Mouse (Mus musculus) myocyte (in vitro differentiated cells): Measurements from ENCODE around the gene Pds5a. TPM values are rescaled to one million over a fixed set of nuclear protein-coding genes. Genes with fewer than 3 reads are reported as not detected.
"Not testable (repeated sequence)": the region's sequence is repeated elsewhere in the genome, so short reads cannot be mapped to it uniquely, and the experiment has no call there.

Experiments
- H3K27me3 ChIP-seq: one replicate; pipeline ENCODE4 v1.6.1; 2011; ENCODE audit not compliant: control insufficient read depth, insufficient read depth, insufficient read length
- H3K36me3 ChIP-seq: one replicate; pipeline ENCODE4 v1.6.1; 2011; ENCODE audit not compliant: control insufficient read depth, insufficient read depth
- H3K4me2 ChIP-seq: one replicate; pipeline ENCODE4 v1.6.1; 2011; ENCODE audit warnings: low read depth, control low read depth
- H3K4me3 ChIP-seq: one replicate; pipeline ENCODE4 v1.5.1; 2011; ENCODE audit warnings: mild to moderate bottlenecking, control low read depth, moderate library complexity
- H3K79me2 ChIP-seq: one replicate; pipeline ENCODE4 v1.6.1; 2011; ENCODE audit not compliant: control insufficient read depth, insufficient read depth
- H3ac ChIP-seq: one replicate; pipeline ENCODE4 v1.6.1; 2011; ENCODE audit not compliant: control insufficient read depth, insufficient read length
- CEBPB ChIP-seq: IDR thresholded peaks from 2 replicates; pipeline ENCODE4 v1.6.1; 2011; ENCODE audit warnings: mild to moderate bottlenecking, moderate library complexity; ENCODE audit not compliant: poor library complexity, insufficient read depth, severe bottlenecking
- E2F4 ChIP-seq: IDR thresholded peaks from one replicate; pipeline ENCODE4 v1.6.1; 2011; ENCODE audit warnings: mild to moderate bottlenecking, control low read depth, moderate library complexity; ENCODE audit not compliant: insufficient read depth
- MAX ChIP-seq: IDR thresholded peaks from one replicate; pipeline ENCODE4 v1.6.1; 2011; ENCODE audit warnings: low read depth, mild to moderate bottlenecking, control low read depth
- MYOD1 ChIP-seq, 3 experiments: IDR thresholded peaks; one replicate each; pipeline ENCODE4 v1.6.1; 2011; ENCODE audit warnings: control low read depth in 2 of 3, low read depth in 2 of 3, mild to moderate bottlenecking in 2 of 3, moderate library complexity in 1 of 3; ENCODE audit not compliant: insufficient read length in 2 of 3, control insufficient read depth in 1 of 3
- MYOG ChIP-seq, 3 experiments: IDR thresholded peaks; one replicate each; pipeline ENCODE4 v1.6.1; 2011; ENCODE audit warnings: control low read depth in 2 of 3, low read depth in 2 of 3, mild to moderate bottlenecking in 2 of 3; ENCODE audit not compliant: insufficient read length in 2 of 3, control insufficient read depth in 1 of 3, insufficient read depth in 1 of 3
- POLR2A ChIP-seq: IDR thresholded peaks from one replicate; pipeline ENCODE4 v1.6.1; 2011; ENCODE audit warnings: low read depth, mild to moderate bottlenecking, control low read depth, moderate library complexity; ENCODE audit not compliant: insufficient read length
- POLR2AphosphoS2 ChIP-seq: IDR thresholded peaks from one replicate; pipeline ENCODE4 v1.6.1; 2011; ENCODE audit warnings: low read depth, control low read depth; ENCODE audit not compliant: insufficient read length
- REST ChIP-seq: IDR thresholded peaks from one replicate; pipeline ENCODE4 v1.6.1; 2011; ENCODE audit warnings: mild to moderate bottlenecking, control low read depth, moderate library complexity; ENCODE audit not compliant: insufficient read depth, insufficient read length
- SRF ChIP-seq: IDR thresholded peaks from one replicate; pipeline ENCODE4 v1.6.1; 2011; ENCODE audit warnings: low read depth; ENCODE audit not compliant: control insufficient read depth, insufficient read length
- TCF12 ChIP-seq: IDR thresholded peaks from one replicate; pipeline ENCODE4 v1.6.1; 2011; ENCODE audit warnings: mild to moderate bottlenecking, control low read depth; ENCODE audit not compliant: poor library complexity, insufficient read depth, severe bottlenecking
- TCF3 ChIP-seq: IDR thresholded peaks from one replicate; pipeline ENCODE4 v1.6.1; 2011; ENCODE audit warnings: low read depth, control low read depth; ENCODE audit not compliant: insufficient read length
- USF1 ChIP-seq: IDR thresholded peaks from one replicate; pipeline ENCODE4 v1.6.1; 2011; ENCODE audit warnings: low read depth, mild to moderate bottlenecking, control low read depth, moderate library complexity
- polyA plus RNA-seq: library from polyadenylated mRNA; unstranded; fragments of >200 nt; fragmentation: generic; extraction: Trizol; gene quantifications from one replicate; pipeline ENCODE4 v1.2.1, GENCODE M21; 2012; ENCODE audit warnings: missing spikeins

Gene Pds5a
- polyA plus RNA-seq, 1 experiment: 17.5 TPM

DNA sequence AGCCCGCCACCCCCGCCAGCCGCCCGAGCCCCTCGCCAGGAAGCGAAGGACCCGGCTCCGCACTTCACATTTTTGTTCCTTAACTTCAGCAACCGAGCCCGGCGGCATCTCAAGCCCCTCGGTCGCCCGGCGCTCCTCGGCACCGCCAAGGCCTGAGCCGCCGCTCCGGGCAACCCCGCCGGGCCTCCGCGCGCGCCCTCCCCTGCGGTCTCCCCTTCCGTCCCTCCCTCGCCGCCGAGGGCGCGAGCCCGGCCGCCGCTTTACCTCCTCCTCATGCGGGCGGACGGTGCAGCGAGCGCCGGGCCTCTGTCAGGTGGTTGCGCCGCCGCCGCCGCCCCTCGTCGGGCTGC, 612 bp downstream of the Pds5a start:
- Histone ChIP-seq H3K4me3 (peak overlapping the region; percentile 62), H3K4me2 (no peak overlapping the region), H3K79me2 (peaks cover 41% of the 10 kb centered on the region), H3K36me3 (peaks cover 6% of the 10 kb centered on the region), H3K27me3 (no peaks in the 10 kb centered on the region), H3ac (peak overlapping the region; percentile 100)
- peak in 1 of 3 experiments; percentile 20 for TF ChIP-seq MYOG (IDR thresholded peaks at IDR 0.05; ENCODE audit: control insufficient read depth in 1 of 3, insufficient read depth in 1 of 3, insufficient read length in 2 of 3, low read depth in 2 of 3)
- no peak for TF ChIP-seq USF1
- TF ChIP-seq SRF: no peak

DNA sequence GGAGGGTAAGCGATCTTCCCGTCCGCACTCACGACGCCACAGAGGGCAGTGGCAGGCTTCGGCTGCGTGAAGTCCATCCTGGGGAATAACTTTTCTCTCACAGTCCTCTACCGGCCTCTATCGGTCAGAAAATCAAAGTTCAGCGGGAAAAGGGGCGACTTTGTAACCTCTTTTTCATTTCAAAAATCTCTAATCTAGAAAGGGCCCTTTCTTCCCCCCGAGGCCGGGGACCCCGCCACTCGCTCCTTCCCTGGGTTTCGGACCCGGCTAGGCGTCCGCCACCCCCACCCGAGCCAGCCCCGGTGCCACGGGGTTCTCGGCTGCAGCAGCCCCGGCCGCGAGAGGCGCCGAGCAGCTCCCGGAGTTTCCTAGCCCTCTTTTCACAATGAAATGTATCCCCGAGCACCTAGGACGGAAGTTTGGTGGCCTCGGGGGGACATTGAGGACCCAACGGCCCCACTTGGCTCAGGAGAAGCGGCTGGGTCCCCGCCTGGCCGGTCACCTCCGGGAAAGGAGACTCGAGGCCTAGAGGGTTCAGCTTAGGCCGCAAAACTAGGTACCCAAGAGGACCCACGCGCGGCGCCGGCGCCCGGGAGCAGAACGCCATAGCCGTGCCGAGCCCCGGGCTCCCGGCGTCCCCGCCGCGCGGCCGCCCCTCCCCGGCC, 1.1 kb downstream of the Pds5a start:
- Histone ChIP-seq H3K4me3 (peak overlapping the region; percentile 62), H3K36me3 (peaks cover 6% of the 10 kb centered on the region), H3K4me2 (peak overlapping the region; percentile 94), H3ac (peak overlapping the region; percentile 100), H3K79me2 (peaks cover 47% of the 10 kb centered on the region), H3K27me3 (no peaks in the 10 kb centered on the region)
- TF ChIP-seq SRF (no peak), POLR2A (no peak), E2F4 (no peak), POLR2AphosphoS2 (no peak), TCF3 (no peak), MYOD1 (IDR thresholded peaks at IDR 0.05; ENCODE audit: control insufficient read depth in 1 of 3, insufficient read length in 2 of 3, low read depth in 2 of 3) (no peak), CEBPB (no peak), TCF12 (no peak), USF1 (no peak), MYOG (IDR thresholded peaks at IDR 0.05; ENCODE audit: control insufficient read depth in 1 of 3, insufficient read depth in 1 of 3, insufficient read length in 2 of 3, low read depth in 2 of 3) (no peak), MAX (no peak), REST (no peak)

DNA sequence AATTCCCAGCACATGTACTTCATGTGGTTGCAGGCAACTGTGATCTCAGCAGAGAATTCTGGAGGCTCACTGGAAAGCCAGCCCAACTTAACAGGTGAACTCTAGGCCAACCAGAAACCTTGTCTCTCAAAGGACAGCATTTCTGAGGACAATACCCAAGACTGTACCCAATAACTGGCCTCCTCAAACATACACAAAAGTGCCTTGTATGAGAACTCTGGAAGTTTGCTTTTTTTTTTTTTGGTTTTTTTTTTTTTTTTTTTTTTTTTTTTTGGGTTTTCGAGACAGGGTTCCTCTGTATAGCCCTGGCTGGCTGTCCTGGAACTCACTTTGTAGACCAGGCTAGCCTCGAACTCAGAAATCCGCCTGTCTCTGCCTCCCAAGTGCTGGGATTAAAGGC, 4.0 kb downstream of the Pds5a start:
- peaks cover 75% of the 10 kb centered on the region for H3K79me2 ChIP-seq
- not testable (repeated sequence) for H3K27me3 ChIP-seq, H3K36me3 ChIP-seq, H3K4me3 ChIP-seq, H3K4me2 ChIP-seq, H3ac ChIP-seq

DNA sequence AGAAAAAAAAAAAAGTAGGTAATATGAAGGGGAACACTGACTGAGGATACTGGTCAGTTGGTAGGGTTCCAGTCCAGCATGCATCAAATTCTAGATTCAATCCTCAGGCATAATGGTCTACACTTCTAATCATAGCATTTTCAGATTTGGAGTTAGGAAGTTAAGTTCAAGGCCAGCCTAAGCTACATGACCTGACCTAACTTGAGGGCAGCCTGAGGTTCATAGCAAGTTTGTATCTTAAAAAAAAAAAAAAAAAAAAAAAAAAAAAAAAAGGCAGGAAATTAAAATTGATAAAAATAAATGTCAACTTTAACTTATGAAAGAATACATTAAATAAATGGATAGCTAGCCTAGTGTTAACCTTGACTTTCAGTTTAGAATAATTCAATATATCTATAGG, 5.1 kb downstream of the Pds5a start:
- no peak overlapping the region for H3ac ChIP-seq
- peaks cover 6% of the 10 kb centered on the region for H3K36me3 ChIP-seq
- H3K4me2 ChIP-seq: no peak overlapping the region
- no peaks in the 10 kb centered on the region for H3K27me3 ChIP-seq
- TF ChIP-seq USF1 (no peak), REST (no peak), MAX (no peak), TCF3 (no peak), MYOG (IDR thresholded peaks at IDR 0.05; ENCODE audit: control insufficient read depth in 1 of 3, insufficient read depth in 1 of 3, insufficient read length in 2 of 3, low read depth in 2 of 3) (no peak), CEBPB (no peak), TCF12 (no peak), POLR2AphosphoS2 (no peak), POLR2A (no peak), MYOD1 (IDR thresholded peaks at IDR 0.05; ENCODE audit: control insufficient read depth in 1 of 3, insufficient read length in 2 of 3, low read depth in 2 of 3) (no peak), E2F4 (no peak), SRF (no peak)
- H3K79me2 ChIP-seq: peaks cover 86% of the 10 kb centered on the region
- H3K4me3 ChIP-seq: no peak overlapping the region

DNA sequence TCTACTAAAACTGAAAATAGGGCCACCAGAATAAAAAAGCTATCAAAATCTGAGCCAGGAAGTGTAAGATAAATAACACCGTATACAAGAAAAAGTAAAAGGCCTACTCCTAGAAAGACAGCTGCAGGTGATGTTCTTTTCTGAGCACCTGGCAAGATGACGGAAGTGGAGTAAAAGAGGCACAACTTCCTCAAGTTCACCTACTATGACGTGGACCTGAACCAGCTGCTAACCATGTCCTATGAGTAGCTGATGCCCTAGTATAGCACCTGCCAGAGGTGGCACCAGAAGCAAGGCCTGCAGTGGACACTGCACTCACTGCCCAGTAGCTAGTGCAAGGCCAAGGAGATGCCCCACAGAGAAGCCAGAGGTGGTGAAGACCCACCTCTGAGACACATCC, 9.3 kb downstream of the Pds5a start:
- peaks cover 99% of the 10 kb centered on the region for H3K79me2 ChIP-seq
- TF ChIP-seq CEBPB: no peak
- H3K36me3 ChIP-seq: peaks cover 17% of the 10 kb centered on the region
- no peaks in the 10 kb centered on the region for H3K27me3 ChIP-seq
- no peak overlapping the region for H3ac ChIP-seq
- H3K4me2 ChIP-seq: no peak overlapping the region
- no peak overlapping the region for H3K4me3 ChIP-seq

DNA sequence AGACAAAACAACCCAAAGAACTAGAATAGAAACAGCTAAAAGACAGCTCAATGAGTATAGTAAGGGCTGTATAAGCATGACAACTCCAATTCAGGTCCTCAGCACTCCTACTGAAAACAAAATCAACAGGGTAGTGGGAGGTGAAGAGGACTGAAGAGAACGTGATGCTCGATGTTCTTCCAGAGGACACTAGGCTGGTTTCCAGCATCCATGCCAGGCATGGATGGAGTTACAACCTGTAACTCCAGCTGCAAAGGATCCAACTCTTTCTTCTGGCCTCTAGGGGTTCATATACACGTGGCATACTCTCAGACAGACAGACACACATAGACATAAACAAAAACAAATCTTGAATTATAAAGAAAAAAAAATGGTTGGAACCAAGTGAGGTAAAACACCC, 11.3 kb downstream of the Pds5a start:
- H3K79me2 ChIP-seq: peaks cover 99% of the 10 kb centered on the region

More for the DNA sequence above, 11.3 kb downstream of the Pds5a start:
- TF ChIP-seq POLR2AphosphoS2 (no peak), MYOG (IDR thresholded peaks at IDR 0.05; ENCODE audit: control insufficient read depth in 1 of 3, insufficient read depth in 1 of 3, insufficient read length in 2 of 3, low read depth in 2 of 3) (no peak), E2F4 (no peak), POLR2A (no peak), MAX (no peak), SRF (no peak), USF1 (no peak), MYOD1 (IDR thresholded peaks at IDR 0.05; ENCODE audit: control insufficient read depth in 1 of 3, insufficient read length in 2 of 3, low read depth in 2 of 3) (no peak), TCF12 (no peak), CEBPB (no peak), REST (no peak), TCF3 (no peak)
- Histone ChIP-seq H3K4me2 (no peak overlapping the region), H3K27me3 (no peaks in the 10 kb centered on the region), H3ac (no peak overlapping the region), H3K36me3 (peaks cover 17% of the 10 kb centered on the region), H3K4me3 (no peak overlapping the region)
